Mouse (Mus musculus) hindbrain, embryonic 15.5 days (tissue): ENCODE results near the gene Gm15217. TPM values are rescaled to one million over a fixed set of nuclear protein-coding genes. Genes with fewer than 3 reads are reported as not detected.
A peak's percentile ranks its signal among the peaks of the same experiment; 100 is the strongest.

Experiments
- ATAC-seq: fragments of 200-750 bp; cut with Nextera tagmentation; 2 replicates; pipeline ENCODE4 v1.8.0; 2017; ENCODE audit warnings: low read depth, moderate number of reproducible peaks, moderate TSS enrichment; ENCODE audit not compliant: low FRiP score
- H3K27ac ChIP-seq: fragments of 300-500 bp; sonication (generic); replicated peaks from 2 replicates; pipeline ENCODE4 v1.5.1; 2015; ENCODE audit warnings: mild to moderate bottlenecking, inconsistent platforms
- H3K27me3 ChIP-seq: fragments of 300-500 bp; sonication (generic); 2 replicates; pipeline ENCODE4 v1.6.1; 2015; ENCODE audit warnings: control low read depth, inconsistent platforms
- H3K36me3 ChIP-seq: fragments of 300-500 bp; sonication (generic); 2 replicates; pipeline ENCODE4 v1.6.1; 2015; ENCODE audit warnings: control low read depth, inconsistent platforms
- H3K4me1 ChIP-seq: fragments of 300-500 bp; sonication (generic); replicated peaks from 2 replicates; pipeline ENCODE4 v1.6.1; 2015; ENCODE audit warnings: control low read depth, inconsistent platforms
- H3K4me2 ChIP-seq: fragments of 300-500 bp; sonication (generic); 2 replicates; pipeline ENCODE4 v1.6.1; 2015; ENCODE audit warnings: moderate library complexity, mild to moderate bottlenecking, inconsistent platforms
- H3K4me3 ChIP-seq: fragments of 300-500 bp; sonication (generic); 2 replicates; pipeline ENCODE4 v1.5.1; 2015; ENCODE audit warnings: mild to moderate bottlenecking, inconsistent platforms
- H3K9ac ChIP-seq: fragments of 300-500 bp; sonication (generic); 2 replicates; pipeline ENCODE4 v1.6.1; 2015; ENCODE audit warnings: inconsistent platforms
- H3K9me3 ChIP-seq: fragments of 300-500 bp; sonication (generic); 2 replicates; pipeline ENCODE4 v1.6.1; 2016; ENCODE audit warnings: control low read depth, inconsistent platforms
- WGBS: fragments of 180-500 bp; shearing (Covaris S2); methylation state at CpG from one replicate; pipeline ENCODE4 v1.1.7; 2015; 5-methylcytosine and 5-hydroxymethylcytosine counted together
- polyA plus RNA-seq: library from polyadenylated mRNA; unstranded; fragments of >200 nt; fragmentation: Nextera tagmentation; extraction: Ambion mirVana; gene quantifications from 2 replicates; pipeline ENCODE4 v1.2.1, GENCODE M21; 2015

Gene Gm15217
- not detected in 2 replicates for polyA plus RNA-seq

DNA sequence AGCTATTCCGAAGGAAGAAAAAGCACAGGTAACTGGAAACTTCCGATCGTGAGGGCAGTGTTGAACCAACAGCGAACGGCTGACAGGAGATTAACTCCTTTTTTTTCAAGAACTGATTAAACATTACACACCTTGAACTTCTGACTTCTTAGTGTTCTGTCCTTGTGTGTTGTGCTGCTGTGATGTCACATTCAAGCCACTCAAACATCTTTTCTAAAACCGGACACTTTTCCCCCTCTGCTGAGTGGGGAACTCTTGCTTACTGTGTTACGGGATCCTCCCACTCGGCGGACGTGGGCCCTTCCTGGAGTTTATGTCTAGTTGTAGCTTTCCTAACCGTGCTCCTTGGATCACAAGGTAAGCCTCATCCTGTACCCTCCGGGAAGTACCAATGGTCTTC is at the start of gene Gm15217:
Gm15217 (plus strand) TSS at position 130 of the 400 bp plus-strand sequence.
- no peak for ATAC-seq
- 90% methylated on average over 12 of the region's 12 CpGs for WGBS
- no peaks in the 10 kb centered on the region for H3K9me3 ChIP-seq

DNA sequence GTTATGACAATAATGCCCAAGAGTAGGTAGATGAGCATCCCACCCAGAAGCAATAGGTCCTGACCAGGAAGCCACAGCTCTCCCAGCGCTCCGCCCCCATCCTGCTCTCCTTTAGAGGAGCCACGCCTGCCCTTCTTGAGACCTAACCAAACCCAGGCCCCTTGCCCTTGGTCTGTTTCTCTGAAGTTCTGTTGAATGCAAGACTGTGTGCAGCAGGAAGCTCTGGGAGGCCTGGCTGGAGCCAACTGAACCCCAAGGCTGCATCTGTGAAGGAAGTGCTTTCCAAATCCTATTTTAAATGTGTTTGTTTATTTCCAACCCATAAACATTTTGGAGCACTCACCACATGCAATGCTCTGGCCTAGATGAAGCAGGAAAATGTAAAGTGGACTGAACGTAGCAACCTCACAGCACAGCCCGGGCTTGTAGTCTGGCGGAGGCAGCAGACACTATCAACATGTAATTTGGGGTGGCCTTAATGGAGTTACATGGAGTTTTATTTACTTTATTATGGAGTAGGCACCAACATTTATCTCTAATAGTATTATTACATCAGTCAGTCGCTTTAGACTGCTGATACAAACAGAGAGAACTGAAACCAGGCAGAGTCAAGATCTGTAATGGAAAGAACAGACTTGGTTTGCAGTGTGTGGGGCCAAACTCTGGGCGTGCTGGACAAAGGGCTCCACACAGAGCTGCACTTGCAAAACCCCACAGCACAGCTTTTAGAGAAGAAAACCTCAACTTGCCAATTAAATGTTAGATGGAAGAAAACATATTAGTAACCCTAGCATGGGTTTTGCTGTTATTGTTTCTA is 45.6 kb upstream of the Gm15217 start:
- no peaks in the 10 kb centered on the region for H3K36me3 ChIP-seq
- no peak overlapping the region for H3K4me2 ChIP-seq
- H3K4me1 ChIP-seq = no peaks in the 10 kb centered on the region
- 83% methylated on average over 8 of the region's 8 CpGs for WGBS
- no peak overlapping the region for H3K4me3 ChIP-seq
- H3K27ac ChIP-seq = no peak overlapping the region
- no peak for ATAC-seq
- no peaks in the 10 kb centered on the region for H3K9me3 ChIP-seq
- no peaks in the 10 kb centered on the region for H3K27me3 ChIP-seq
- no peak overlapping the region for H3K9ac ChIP-seq

More for the DNA sequence above, at the start of gene Gm15217:
- Histone ChIP-seq H3K4me2 (peak within 1 kb of the TSS; percentile 69), H3K4me1 (peaks cover 9% of the 10 kb centered on the region), H3K36me3 (no peaks in the 10 kb centered on the region), H3K27ac (no peak within 1 kb of the TSS), H3K4me3 (peak within 1 kb of the TSS; percentile 32), H3K9ac (0 out of 2 replicates have a peak within 1 kb of the TSS, but pooled peaks have one; percentile 22), H3K27me3 (peaks cover 51% of the 10 kb centered on the region)

DNA sequence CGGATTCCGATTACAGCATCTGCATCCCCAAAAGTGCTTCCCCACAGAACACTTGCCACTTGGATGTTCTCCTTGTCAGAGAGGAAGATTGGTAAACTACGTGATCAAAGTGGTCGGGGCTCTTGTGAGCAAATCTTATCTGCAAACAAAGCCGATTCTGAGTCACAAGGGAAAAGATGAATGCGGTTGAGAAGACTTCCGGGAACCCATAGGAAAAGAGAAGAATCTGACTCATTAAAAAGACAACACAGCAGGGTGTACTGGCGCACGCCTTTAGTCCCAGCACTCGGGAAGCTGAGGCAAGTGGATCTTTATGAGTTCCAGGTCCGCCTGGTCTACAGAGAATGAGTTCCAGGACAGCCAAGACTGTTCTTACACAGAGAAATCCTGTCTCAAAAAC is 40.4 kb upstream of the Gm15217 start:
- Histone ChIP-seq H3K4me3 (no peak overlapping the region), H3K9me3 (no peaks in the 10 kb centered on the region)
- 84% methylated on average over 11 of the region's 11 CpGs for WGBS

DNA sequence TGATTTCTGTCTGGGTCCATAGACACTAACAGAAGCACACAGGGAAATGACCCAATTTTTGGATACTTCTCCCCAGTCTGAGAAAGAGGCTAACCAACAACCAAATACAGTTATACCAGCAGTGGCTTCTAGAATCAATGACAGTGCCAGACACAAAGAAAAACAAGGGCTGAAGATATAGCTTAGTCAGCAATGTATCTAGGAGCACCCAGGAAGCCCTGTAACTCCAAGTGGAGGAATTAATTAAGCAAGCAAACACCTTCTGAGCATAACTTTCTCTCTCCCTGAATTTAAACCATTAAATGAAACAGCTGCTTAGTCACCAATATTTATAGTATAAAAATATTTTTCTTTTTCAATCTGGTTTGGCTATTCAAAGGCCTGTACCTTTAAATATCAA is 34.5 kb upstream of the Gm15217 start:
- Histone ChIP-seq H3K4me1 (no peaks in the 10 kb centered on the region), H3K4me3 (no peak overlapping the region), H3K4me2 (no peak overlapping the region), H3K9ac (no peak overlapping the region), H3K27me3 (no peaks in the 10 kb centered on the region), H3K9me3 (no peaks in the 10 kb centered on the region), H3K36me3 (no peaks in the 10 kb centered on the region), H3K27ac (no peak overlapping the region)
- ATAC-seq = no peak

More for the DNA sequence above, 40.4 kb upstream of the Gm15217 start:
- Histone ChIP-seq H3K27me3 (no peaks in the 10 kb centered on the region), H3K36me3 (no peaks in the 10 kb centered on the region), H3K27ac (no peak overlapping the region), H3K4me1 (no peaks in the 10 kb centered on the region), H3K9ac (no peak overlapping the region), H3K4me2 (no peak overlapping the region)
- no peak for ATAC-seq

DNA sequence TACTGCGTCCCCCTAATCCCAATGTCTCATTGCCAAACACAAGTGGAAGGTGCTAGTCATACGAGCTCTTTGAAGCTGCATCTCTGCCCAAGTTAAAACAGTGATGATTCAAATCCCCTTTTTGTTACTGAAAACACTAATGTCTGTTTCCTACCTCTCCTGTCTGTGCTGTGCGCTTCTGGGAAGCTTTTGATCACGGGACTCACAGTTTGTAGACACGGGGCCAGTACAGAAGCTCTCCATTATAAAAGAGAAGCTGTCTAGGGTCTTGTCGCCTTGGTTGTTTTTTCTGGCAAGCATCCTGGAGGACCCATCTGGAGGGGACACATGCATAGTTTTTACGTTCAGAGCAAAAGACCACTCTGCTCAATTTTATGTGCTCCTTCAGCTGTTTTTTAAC is 21.9 kb upstream of the Gm15217 start:
- Histone ChIP-seq H3K4me1 (no peaks in the 10 kb centered on the region), H3K4me2 (no peak overlapping the region), H3K4me3 (no peak overlapping the region), H3K36me3 (no peaks in the 10 kb centered on the region), H3K27ac (no peak overlapping the region), H3K9ac (no peak overlapping the region), H3K9me3 (no peaks in the 10 kb centered on the region), H3K27me3 (no peaks in the 10 kb centered on the region)
- 83% methylated on average over 7 of the region's 7 CpGs for whole genome bisulfite sequencing
- no peak for ATAC-seq

DNA sequence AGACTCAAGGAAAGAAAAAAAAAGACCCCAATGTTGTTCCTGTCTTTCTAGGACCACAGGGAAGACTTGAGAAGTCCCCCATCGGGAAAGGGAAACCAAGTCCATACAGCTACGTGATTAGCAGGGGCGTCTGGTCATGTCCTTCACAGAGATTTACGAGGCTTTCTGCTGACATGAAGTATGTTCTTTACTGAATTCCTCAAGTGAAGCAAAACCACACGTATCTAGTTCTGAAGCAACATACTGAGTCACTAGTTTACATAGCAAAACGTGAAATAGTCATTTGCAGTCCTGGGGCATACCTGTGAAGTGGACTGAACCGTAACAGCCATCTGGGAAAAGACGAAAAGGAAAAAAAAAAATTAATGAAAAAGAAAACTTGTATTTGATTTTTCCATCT is 21.5 kb upstream of the Gm15217 start:
- H3K27ac ChIP-seq = no peak overlapping the region
- 85% methylated on average over 8 of the region's 8 CpGs for WGBS
- no peak for ATAC-seq
- no peaks in the 10 kb centered on the region for H3K9me3 ChIP-seq
- H3K27me3 ChIP-seq = no peaks in the 10 kb centered on the region
- no peak overlapping the region for H3K4me2 ChIP-seq
- no peak overlapping the region for H3K9ac ChIP-seq
- no peaks in the 10 kb centered on the region for H3K36me3 ChIP-seq
- H3K4me1 ChIP-seq = no peaks in the 10 kb centered on the region
- no peak overlapping the region for H3K4me3 ChIP-seq

DNA sequence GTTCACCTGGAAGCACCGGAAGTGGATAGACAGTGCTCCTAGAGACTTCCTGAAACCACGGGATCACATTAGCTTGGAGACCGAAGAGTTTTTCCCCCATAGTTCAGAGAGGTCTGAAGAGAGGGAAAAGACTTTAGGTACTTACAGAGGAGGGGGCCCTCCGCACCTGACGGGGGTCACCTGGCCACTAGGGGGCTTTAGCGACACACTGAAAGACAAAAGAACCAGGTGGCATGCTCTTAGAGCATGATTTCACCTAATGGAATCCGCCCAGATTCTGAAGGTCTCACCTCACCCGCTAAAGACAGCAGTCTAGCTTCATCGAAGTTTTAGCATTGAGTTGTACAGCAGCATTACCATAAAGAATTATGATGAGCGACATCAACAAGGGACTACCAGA is 16.0 kb upstream of the Gm15217 start:
- Histone ChIP-seq H3K36me3 (no peaks in the 10 kb centered on the region), H3K27ac (no peak overlapping the region)
- no peak for ATAC-seq

DNA sequence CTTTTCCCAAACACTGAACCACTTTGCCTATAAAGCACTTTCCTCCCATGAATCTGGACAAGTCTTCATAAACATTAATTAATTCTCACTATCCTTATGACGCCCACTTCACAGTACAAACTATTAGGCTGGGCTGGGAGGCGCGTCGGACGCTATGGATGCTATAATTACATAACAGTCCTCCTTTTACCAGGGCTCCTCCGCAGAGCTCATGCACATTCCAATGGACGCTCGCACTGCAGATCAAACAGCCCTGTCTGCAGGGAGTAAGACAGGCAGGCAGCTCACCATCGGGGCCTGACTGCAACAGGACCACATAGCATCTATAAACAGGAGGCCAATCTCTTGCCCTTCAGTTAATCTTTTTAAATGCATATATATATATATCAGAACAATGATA is 6.8 kb upstream of the Gm15217 start:
- no peak overlapping the region for H3K4me2 ChIP-seq
- H3K4me1 ChIP-seq = no peaks in the 10 kb centered on the region
- no peak overlapping the region for H3K4me3 ChIP-seq
- WGBS = 47% methylated on average over 9 of the region's 9 CpGs
- no peak overlapping the region for H3K27ac ChIP-seq
- no peak overlapping the region for H3K9ac ChIP-seq
- no peaks in the 10 kb centered on the region for H3K27me3 ChIP-seq
- H3K36me3 ChIP-seq = no peaks in the 10 kb centered on the region
- ATAC-seq = no peak
- no peaks in the 10 kb centered on the region for H3K9me3 ChIP-seq

More for the DNA sequence above, 16.0 kb upstream of the Gm15217 start:
- WGBS = 40% methylated on average over 10 of the region's 10 CpGs
- Histone ChIP-seq H3K27me3 (no peaks in the 10 kb centered on the region), H3K4me2 (no peak overlapping the region), H3K9ac (no peak overlapping the region), H3K9me3 (no peaks in the 10 kb centered on the region), H3K4me3 (no peak overlapping the region), H3K4me1 (no peaks in the 10 kb centered on the region)

DNA sequence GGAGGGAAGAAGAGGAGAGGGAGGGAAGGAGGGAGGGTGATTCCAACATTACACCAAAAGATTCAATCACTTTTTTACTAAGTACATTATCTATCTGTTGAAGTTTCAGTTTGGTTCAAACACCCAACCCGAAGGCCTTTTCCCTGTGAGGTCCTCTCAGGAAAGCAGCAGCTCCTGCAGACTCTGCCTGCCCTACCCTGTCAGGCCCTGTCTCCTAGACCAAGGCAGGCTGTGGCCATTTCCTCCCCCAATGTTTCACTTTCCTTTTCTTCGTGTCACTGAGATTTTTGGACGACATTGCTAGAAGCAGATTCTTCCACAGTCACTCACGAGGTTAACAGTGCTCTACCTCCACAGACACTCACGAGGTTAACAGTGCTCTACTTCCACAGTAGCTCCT is 3.4 kb upstream of the Gm15217 start:
- H3K36me3 ChIP-seq = no peaks in the 10 kb centered on the region
- no peaks in the 10 kb centered on the region for H3K9me3 ChIP-seq

DNA sequence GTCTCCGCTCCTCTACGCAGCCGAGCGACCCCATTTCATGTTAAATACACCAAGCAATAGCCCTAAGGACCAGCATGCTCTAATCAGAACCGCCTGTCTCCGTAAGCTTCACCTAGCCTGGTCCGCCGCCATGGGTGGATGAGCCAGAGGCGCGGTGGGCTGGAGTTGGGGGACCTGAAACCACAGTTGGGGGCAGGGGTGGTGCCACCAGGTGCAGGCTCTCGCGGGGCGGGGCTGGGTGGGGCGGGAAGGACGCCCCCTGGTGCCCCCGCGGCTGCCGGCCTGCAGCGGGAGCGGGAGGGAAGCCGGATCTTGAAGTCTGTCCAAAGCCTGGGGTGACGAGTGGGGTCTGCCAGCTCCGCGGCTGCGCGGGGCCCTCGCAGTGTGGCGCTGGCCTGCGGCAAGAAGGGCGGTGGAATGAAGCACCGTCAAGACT is 1.1 kb downstream of the Gm15217 start:
- 4% methylated on average over 31 of the region's 31 CpGs for WGBS
- 0 out of 2 replicates have a peak overlapping the region, but pooled peaks have one; percentile 22 for H3K9ac ChIP-seq

More for the DNA sequence above, 3.4 kb upstream of the Gm15217 start:
- no peak overlapping the region for H3K4me2 ChIP-seq
- no peak overlapping the region for H3K4me3 ChIP-seq
- no peak overlapping the region for H3K27ac ChIP-seq
- no peak overlapping the region for H3K9ac ChIP-seq
- ATAC-seq = no peak
- peaks cover 7% of the 10 kb centered on the region for H3K4me1 ChIP-seq
- H3K27me3 ChIP-seq = peaks cover 21% of the 10 kb centered on the region
- 87% methylated on average over 5 of the region's 5 CpGs for WGBS

DNA sequence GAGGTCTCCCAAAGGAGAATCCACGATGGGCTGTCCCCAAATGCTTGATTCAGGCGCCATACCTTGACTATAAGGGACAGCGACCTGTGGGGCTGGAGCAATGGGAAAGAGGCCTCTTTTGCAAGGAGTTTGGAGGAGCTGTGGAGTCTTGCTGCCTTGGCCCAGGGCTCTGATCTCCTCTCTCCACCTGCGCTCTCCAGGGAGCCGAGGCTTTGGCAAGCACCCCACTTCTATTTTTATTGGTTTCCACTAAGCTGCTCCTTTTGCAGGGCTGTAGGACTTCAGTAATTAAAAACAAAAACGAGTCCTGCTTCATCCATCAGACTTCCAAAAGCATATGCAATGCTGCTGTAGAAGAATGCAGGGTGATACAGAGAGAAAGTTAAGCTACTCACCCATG is 2.2 kb downstream of the Gm15217 start:
- H3K27ac ChIP-seq = no peak overlapping the region
- peaks cover 66% of the 10 kb centered on the region for H3K27me3 ChIP-seq
- no peaks in the 10 kb centered on the region for H3K9me3 ChIP-seq
- WGBS = 40% methylated on average over 6 of the region's 6 CpGs
- H3K4me2 ChIP-seq = no peak overlapping the region
- no peaks in the 10 kb centered on the region for H3K36me3 ChIP-seq
- no peak overlapping the region for H3K4me3 ChIP-seq
- H3K4me1 ChIP-seq = peaks cover 23% of the 10 kb centered on the region
- H3K9ac ChIP-seq = no peak overlapping the region
- ATAC-seq = no peak

More for the DNA sequence above, 1.1 kb downstream of the Gm15217 start:
- H3K9me3 ChIP-seq = no peaks in the 10 kb centered on the region
- H3K4me2 ChIP-seq = peak overlapping the region; percentile 69
- peaks cover 12% of the 10 kb centered on the region for H3K4me1 ChIP-seq
- no peaks in the 10 kb centered on the region for H3K36me3 ChIP-seq
- H3K27me3 ChIP-seq = peaks cover 61% of the 10 kb centered on the region
- no peak overlapping the region for H3K27ac ChIP-seq
- H3K4me3 ChIP-seq = peak overlapping the region; percentile 32
- ATAC-seq = peak; percentile 56; the same call in 1 of the 2 replicates

DNA sequence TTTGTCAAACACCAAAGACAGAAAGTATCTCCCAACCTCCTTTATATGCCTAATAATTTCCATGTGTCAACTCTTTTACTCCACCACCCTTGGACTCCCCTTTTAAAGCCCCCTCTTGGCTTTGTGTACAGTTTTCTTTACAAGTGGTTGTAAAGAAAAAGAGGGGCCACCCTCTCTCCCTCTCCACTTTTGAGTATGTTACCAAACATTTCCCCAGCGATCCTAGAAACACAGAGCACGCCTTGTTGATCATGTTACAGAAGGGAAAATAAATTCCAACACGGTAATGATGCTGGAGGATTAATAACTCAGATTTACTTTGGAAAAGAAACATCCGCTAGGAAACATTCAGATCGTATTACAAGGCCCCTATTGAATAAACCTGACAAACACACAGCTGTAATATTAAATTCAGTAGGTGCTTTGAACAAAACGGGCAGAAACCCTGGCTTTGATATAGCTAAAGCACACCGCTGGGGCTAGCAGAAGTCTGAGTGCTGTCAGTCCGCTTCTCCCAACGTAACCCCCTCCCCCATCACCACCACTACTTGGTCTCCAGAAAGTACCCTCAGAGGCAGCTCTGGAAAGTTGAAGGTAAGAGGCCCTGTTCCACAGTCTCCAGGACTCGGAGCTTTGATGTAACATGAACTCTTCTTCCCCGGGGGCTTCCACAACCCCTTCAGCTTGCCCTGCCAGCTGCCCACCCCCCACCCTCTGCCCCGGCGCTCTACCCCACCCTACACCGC is 5.9 kb downstream of the Gm15217 start:
- Histone ChIP-seq H3K4me2 (peak overlapping the region; percentile 90), H3K9ac (no peak overlapping the region), H3K36me3 (no peaks in the 10 kb centered on the region), H3K4me3 (peak overlapping the region; percentile 63), H3K9me3 (no peaks in the 10 kb centered on the region), H3K27ac (no peak overlapping the region), H3K27me3 (peaks cover 76% of the 10 kb centered on the region), H3K4me1 (peaks cover 53% of the 10 kb centered on the region)
- whole genome bisulfite sequencing = 15% methylated on average over 14 of the region's 14 CpGs
- ATAC-seq = no peak
